8 mouse cellular contexts compared by ENCODE assay signal in genomic region chr3:100554843-100555242, GRCm38 (mm10).
DNase-seq lines count a peak whose midpoint lies in the region; ATAC-seq and TF ChIP-seq lines count a peak whose summit lies in the region.

No protein-coding gene starts in this region.

- no peak for TF ChIP-seq EP300 in liver, postnatal 0 days (IDR thresholded peaks at IDR 0.05; ENCODE audit: low read depth)

- no peaks in the 10 kb centered on the region for H3K9me3 ChIP-seq in forebrain, embryonic 14.5 days (replicated peaks; ENCODE audit: control insufficient read depth, low read length)
- H3K9me3 ChIP-seq in forebrain, embryonic 12.5 days: no peaks in the 10 kb centered on the region
- H3K9me3 ChIP-seq in liver, postnatal 0 days (ENCODE audit: low read length): no peaks in the 10 kb centered on the region; the same call in 1 of the 2 replicates
- peaks cover 5% of the 10 kb centered on the region for H3K9me3 ChIP-seq in liver, embryonic 12.5 days (replicated peaks)
- no peaks in the 10 kb centered on the region for H3K9me3 ChIP-seq in embryonic facial prominence, embryonic 10.5 days
- H3K9me3 ChIP-seq in midbrain, embryonic 13.5 days: no peaks in the 10 kb centered on the region

- H3K36me3 ChIP-seq in forebrain, embryonic 14.5 days (ENCODE audit: control insufficient read depth, insufficient read depth, low read length): no peaks in the 10 kb centered on the region
- no peaks in the 10 kb centered on the region for H3K36me3 ChIP-seq in forebrain, embryonic 12.5 days (replicated peaks)
- no peaks in the 10 kb centered on the region for H3K36me3 ChIP-seq in liver, postnatal 0 days (replicated peaks; ENCODE audit: insufficient read depth, low read length)
- no peaks in the 10 kb centered on the region for H3K36me3 ChIP-seq in liver, embryonic 12.5 days
- no peaks in the 10 kb centered on the region for H3K36me3 ChIP-seq in embryonic facial prominence, embryonic 10.5 days (replicated peaks)
- H3K36me3 ChIP-seq in midbrain, embryonic 13.5 days: no peaks in the 10 kb centered on the region

- TF ChIP-seq CTCF in liver, postnatal 0 days (IDR thresholded peaks at IDR 0.05; ENCODE audit: low read depth): peak; percentile 60

- peak; percentile 34 for DNase-seq in forebrain, embryonic 14.5 days (ENCODE audit: low spot score)
- DNase-seq in liver, postnatal 0 days: no peak
- peak; percentile 8 for DNase-seq in embryonic facial prominence, embryonic 10.5 days (ENCODE audit: low spot score)
- no peak for DNase-seq in c-Kit-positive CD71-positive TER-119-positive erythroid progenitor cells, embryonic 14.5 days (ENCODE audit: low spot score)
- DNase-seq in right cerebral cortex, postnatal 25 days: no peak

- ATAC-seq in forebrain, embryonic 14.5 days: no peak
- no peak for ATAC-seq in forebrain, embryonic 12.5 days (ENCODE audit: low FRiP score)
- ATAC-seq in liver, postnatal 0 days: no peak
- ATAC-seq in liver, embryonic 12.5 days: no peak
- peak; percentile 56; the same call in 1 of the 2 replicates for ATAC-seq in midbrain, embryonic 13.5 days

- H3K4me3 ChIP-seq in forebrain, embryonic 14.5 days (ENCODE audit: low read depth, low read length): no peak overlapping the region
- H3K4me3 ChIP-seq in forebrain, embryonic 12.5 days (replicated peaks): no peak overlapping the region
- no peak overlapping the region for H3K4me3 ChIP-seq in liver, postnatal 0 days (ENCODE audit: low read depth, low read length)
- H3K4me3 ChIP-seq in liver, embryonic 12.5 days: no peak overlapping the region
- no peak overlapping the region for H3K4me3 ChIP-seq in embryonic facial prominence, embryonic 10.5 days
- H3K4me3 ChIP-seq in midbrain, embryonic 13.5 days (replicated peaks): no peak overlapping the region

- H3K9ac ChIP-seq in forebrain, embryonic 14.5 days (ENCODE audit: low read length): no peak overlapping the region
- H3K9ac ChIP-seq in forebrain, embryonic 12.5 days: no peak overlapping the region
- H3K9ac ChIP-seq in liver, postnatal 0 days (replicated peaks): no peak overlapping the region
- no peak overlapping the region for H3K9ac ChIP-seq in liver, embryonic 12.5 days
- no peak overlapping the region for H3K9ac ChIP-seq in midbrain, embryonic 13.5 days (replicated peaks)

- H3K27ac ChIP-seq in forebrain, embryonic 14.5 days (ENCODE audit: low read depth, low read length): no peak overlapping the region
- H3K27ac ChIP-seq in forebrain, embryonic 12.5 days: no peak overlapping the region
- H3K27ac ChIP-seq in liver, postnatal 0 days (ENCODE audit: low read depth): no peak overlapping the region
- H3K27ac ChIP-seq in liver, embryonic 12.5 days: no peak overlapping the region
- no peak overlapping the region for H3K27ac ChIP-seq in embryonic facial prominence, embryonic 10.5 days (replicated peaks)
- no peak overlapping the region for H3K27ac ChIP-seq in midbrain, embryonic 13.5 days

- no peaks in the 10 kb centered on the region for H3K4me1 ChIP-seq in forebrain, embryonic 14.5 days (ENCODE audit: control insufficient read depth, insufficient read depth, low read length)
- no peaks in the 10 kb centered on the region for H3K4me1 ChIP-seq in forebrain, embryonic 12.5 days
- no peaks in the 10 kb centered on the region for H3K4me1 ChIP-seq in liver, postnatal 0 days (ENCODE audit: insufficient read depth)
- H3K4me1 ChIP-seq in liver, embryonic 12.5 days: peaks cover 21% of the 10 kb centered on the region
- no peaks in the 10 kb centered on the region for H3K4me1 ChIP-seq in embryonic facial prominence, embryonic 10.5 days
- no peaks in the 10 kb centered on the region for H3K4me1 ChIP-seq in midbrain, embryonic 13.5 days (replicated peaks)

- 38% methylated on average over 5 of the region's 5 CpGs for WGBS in forebrain, embryonic 14.5 days
- WGBS in forebrain, embryonic 12.5 days: 60% methylated on average over 5 of the region's 5 CpGs
- 45% methylated on average over 5 of the region's 5 CpGs for WGBS in liver, postnatal 0 days (ENCODE audit: insufficient replicate concordance)
- WGBS in liver, embryonic 12.5 days (ENCODE audit: insufficient replicate concordance): 43% methylated on average over 5 of the region's 5 CpGs
- 42% methylated on average over 5 of the region's 5 CpGs for WGBS in embryonic facial prominence, embryonic 10.5 days
- 44% methylated on average over 5 of the region's 5 CpGs for WGBS in midbrain, embryonic 13.5 days

- no peak overlapping the region for H3K4me2 ChIP-seq in forebrain, embryonic 14.5 days (ENCODE audit: low read length)
- no peak overlapping the region for H3K4me2 ChIP-seq in forebrain, embryonic 12.5 days
- H3K4me2 ChIP-seq in liver, postnatal 0 days (ENCODE audit: low read depth, low read length): no peak overlapping the region
- no peak overlapping the region for H3K4me2 ChIP-seq in liver, embryonic 12.5 days
- no peak overlapping the region for H3K4me2 ChIP-seq in midbrain, embryonic 13.5 days (replicated peaks)

- H3K27me3 ChIP-seq in forebrain, embryonic 14.5 days (replicated peaks; ENCODE audit: control insufficient read depth, insufficient read depth, low read length): no peaks in the 10 kb centered on the region
- H3K27me3 ChIP-seq in forebrain, embryonic 12.5 days: no peaks in the 10 kb centered on the region
- H3K27me3 ChIP-seq in liver, postnatal 0 days (ENCODE audit: insufficient read depth, low read length): no peaks in the 10 kb centered on the region
- H3K27me3 ChIP-seq in liver, embryonic 12.5 days (replicated peaks): no peaks in the 10 kb centered on the region
- no peaks in the 10 kb centered on the region for H3K27me3 ChIP-seq in embryonic facial prominence, embryonic 10.5 days (replicated peaks; ENCODE audit: low read depth, poor library complexity, severe bottlenecking)
- no peaks in the 10 kb centered on the region for H3K27me3 ChIP-seq in midbrain, embryonic 13.5 days

Comparison
In these comparisons a context has a peak if more than half of its experiments do, and no peak if none do; other contexts are left out.
1. DNase-seq: peak in forebrain, embryonic 14.5 days (single experiment) and embryonic facial prominence, embryonic 10.5 days (single experiment); none in liver, postnatal 0 days (single experiment), c-Kit-positive CD71-positive TER-119-positive erythroid progenitor cells, embryonic 14.5 days (single experiment) and right cerebral cortex, postnatal 25 days (single experiment).